Mouse (Mus musculus) limb, embryonic 12.5 days (tissue): ENCODE results near the gene Nmnat1. TPM values are rescaled to one million over a fixed set of nuclear protein-coding genes. Genes with fewer than 3 reads are reported as not detected.
A peak's percentile ranks its signal among the peaks of the same experiment; 100 is the strongest.

ENCODE experiments used
- ATAC-seq: fragments of 200-750 bp; cut with Nextera tagmentation; 2 replicates; pipeline ENCODE4 v1.8.0; 2017; ENCODE audit warnings: low read depth, moderate TSS enrichment; ENCODE audit not compliant: insufficient number of reproducible peaks, insufficient read depth, low FRiP score, low TSS enrichment
- H3K27ac ChIP-seq: fragments of 300-500 bp; sonication (generic); 2 replicates; pipeline ENCODE4 v1.5.1; 2016; ENCODE audit warnings: mild to moderate bottlenecking, moderate library complexity
- H3K27me3 ChIP-seq: fragments of 300-500 bp; sonication (generic); 2 replicates; pipeline ENCODE4 v1.6.1; 2016; ENCODE audit warnings: mild to moderate bottlenecking, moderate library complexity
- H3K36me3 ChIP-seq: fragments of 300-500 bp; sonication (generic); 2 replicates; pipeline ENCODE4 v1.6.1; 2016; ENCODE audit warnings: mild to moderate bottlenecking, moderate library complexity
- H3K4me1 ChIP-seq: fragments of 300-500 bp; sonication (generic); replicated peaks from 2 replicates; pipeline ENCODE4 v1.6.1; 2016
- H3K4me2 ChIP-seq: fragments of 300-500 bp; sonication (generic); 2 replicates; pipeline ENCODE4 v1.6.1; 2016; ENCODE audit warnings: mild to moderate bottlenecking, moderate library complexity
- H3K4me3 ChIP-seq: fragments of 300-500 bp; sonication (generic); replicated peaks from 2 replicates; pipeline ENCODE4 v1.5.1; 2016; ENCODE audit warnings: mild to moderate bottlenecking
- H3K9ac ChIP-seq: fragments of 300-500 bp; sonication (generic); replicated peaks from 2 replicates; pipeline ENCODE4 v1.6.1; 2016; ENCODE audit warnings: mild to moderate bottlenecking, moderate library complexity
- H3K9me3 ChIP-seq: fragments of 300-500 bp; sonication (generic); 2 replicates; pipeline ENCODE4 v1.6.1; 2016; ENCODE audit warnings: mild to moderate bottlenecking, moderate library complexity
- WGBS: fragments of 180-500 bp; shearing (Covaris S2); methylation state at CpG from one replicate; pipeline ENCODE4 v1.1.7; 2016; 5-methylcytosine and 5-hydroxymethylcytosine counted together
- polyA plus RNA-seq: library from polyadenylated mRNA; unstranded; fragments of >200 nt; fragmentation: Nextera tagmentation; extraction: Ambion mirVana; gene quantifications from 2 replicates; pipeline ENCODE4 v1.2.1, GENCODE M21; 2016

The Nmnat1 gene
- 10.9 and 11.0 TPM in 2 replicates for polyA plus RNA-seq

- peak; percentile 95 for ATAC-seq
- peak within 1 kb of the TSS; percentile 85 for H3K9ac ChIP-seq
- no peaks in the 10 kb centered on the region for H3K9me3 ChIP-seq
- under 1% methylated on average over 60 of the region's 60 CpGs for WGBS
- peak within 1 kb of the TSS; percentile 87 for H3K27ac ChIP-seq
- H3K4me2 ChIP-seq: peak within 1 kb of the TSS; percentile 79
- peaks cover 22% of the 10 kb centered on the region for H3K4me1 ChIP-seq
- peaks cover 36% of the 10 kb centered on the region for H3K36me3 ChIP-seq
- H3K4me3 ChIP-seq: peak within 1 kb of the TSS; percentile 84
- no peaks in the 10 kb centered on the region for H3K27me3 ChIP-seq
Measured at GRCm38 (mm10) chr4:149485053-149485824, at the start of gene Nmnat1, which contains the start of gene Lzic. TSS of gene Nmnat1 (minus strand) at chr4:149485202. TSS of gene Lzic (plus strand) at chr4:149485229.

- WGBS: 72% methylated on average over 6 of the region's 6 CpGs
- H3K9ac ChIP-seq: no peak overlapping the region
- no peaks in the 10 kb centered on the region for H3K27me3 ChIP-seq
- no peak overlapping the region for H3K27ac ChIP-seq
- H3K36me3 ChIP-seq: peaks cover 3% of the 10 kb centered on the region; the same call in 1 of the 2 replicates
- peaks cover 28% of the 10 kb centered on the region for H3K4me1 ChIP-seq
- ATAC-seq: no peak
- no peaks in the 10 kb centered on the region for H3K9me3 ChIP-seq
- H3K4me2 ChIP-seq: no peak overlapping the region
- no peak overlapping the region for H3K4me3 ChIP-seq
Measured at GRCm38 (mm10) chr4:149529691-149530090, 44.7 kb upstream of the Nmnat1 start.

- H3K27ac ChIP-seq: no peak overlapping the region
- H3K9me3 ChIP-seq: no peaks in the 10 kb centered on the region
- H3K4me3 ChIP-seq: no peak overlapping the region
- no peak overlapping the region for H3K4me2 ChIP-seq
- H3K9ac ChIP-seq: no peak overlapping the region
- peaks cover 3% of the 10 kb centered on the region; the same call in 1 of the 2 replicates for H3K36me3 ChIP-seq
- H3K27me3 ChIP-seq: no peaks in the 10 kb centered on the region
- H3K4me1 ChIP-seq: peaks cover 30% of the 10 kb centered on the region
- WGBS: 78% methylated on average over 15 of the region's 15 CpGs
- ATAC-seq: no peak
Measured at GRCm38 (mm10) chr4:149527621-149528354, 42.8 kb upstream of the Nmnat1 start.

- Histone ChIP-seq H3K36me3 (no peaks in the 10 kb centered on the region; the same call in 1 of the 2 replicates), H3K9me3 (no peaks in the 10 kb centered on the region), H3K27me3 (no peaks in the 10 kb centered on the region), H3K4me2 (peak overlapping the region; percentile 18; the same call in 1 of the 2 replicates), H3K4me1 (peaks cover 34% of the 10 kb centered on the region), H3K4me3 (no peak overlapping the region), H3K27ac (peak overlapping the region; percentile 41; the same call in 1 of the 2 replicates), H3K9ac (no peak overlapping the region)
- peak; percentile 49 for ATAC-seq
- WGBS: 25% methylated on average over 7 of the region's 7 CpGs
Measured at GRCm38 (mm10) chr4:149526330-149526729, 41.3 kb upstream of the Nmnat1 start.

- Histone ChIP-seq H3K9me3 (no peaks in the 10 kb centered on the region), H3K4me3 (no peak overlapping the region), H3K27me3 (no peaks in the 10 kb centered on the region), H3K36me3 (no peaks in the 10 kb centered on the region; the same call in 1 of the 2 replicates), H3K9ac (no peak overlapping the region), H3K4me2 (0 out of 2 replicates have a peak overlapping the region, but pooled peaks have one; percentile 18), H3K27ac (peak overlapping the region; percentile 41), H3K4me1 (peaks cover 36% of the 10 kb centered on the region)
- ATAC-seq: no peak
- 74% methylated on average over 6 of the region's 6 CpGs for WGBS
Measured at GRCm38 (mm10) chr4:149525811-149526210, 40.8 kb upstream of the Nmnat1 start.

GRCm38 (mm10) chr4:149525170-149525569 lies 40.2 kb upstream of the Nmnat1 start:
- Histone ChIP-seq H3K4me2 (no peak overlapping the region), H3K27ac (0 out of 2 replicates have a peak overlapping the region, but pooled peaks have one; percentile 12), H3K4me1 (peaks cover 37% of the 10 kb centered on the region), H3K4me3 (no peak overlapping the region), H3K36me3 (no peaks in the 10 kb centered on the region; the same call in 1 of the 2 replicates), H3K9ac (no peak overlapping the region), H3K9me3 (no peaks in the 10 kb centered on the region), H3K27me3 (no peaks in the 10 kb centered on the region)
- ATAC-seq: no peak
- 81% methylated on average over 4 of the region's 4 CpGs for WGBS

- H3K9me3 ChIP-seq: no peaks in the 10 kb centered on the region
- WGBS: 70% methylated on average over 6 of the region's 6 CpGs
- no peaks in the 10 kb centered on the region for H3K36me3 ChIP-seq
- no peak overlapping the region for H3K27ac ChIP-seq
- H3K27me3 ChIP-seq: no peaks in the 10 kb centered on the region
- peaks cover 47% of the 10 kb centered on the region for H3K4me1 ChIP-seq
- H3K4me2 ChIP-seq: no peak overlapping the region
- no peak overlapping the region for H3K4me3 ChIP-seq
- no peak overlapping the region for H3K9ac ChIP-seq
- ATAC-seq: no peak
Measured at GRCm38 (mm10) chr4:149523961-149524360, 39.0 kb upstream of the Nmnat1 start.

GRCm38 (mm10) chr4:149521258-149521657 lies 36.3 kb upstream of the Nmnat1 start:
- Histone ChIP-seq H3K9ac (no peak overlapping the region), H3K9me3 (no peaks in the 10 kb centered on the region), H3K4me1 (peaks cover 38% of the 10 kb centered on the region), H3K27me3 (no peaks in the 10 kb centered on the region), H3K4me2 (no peak overlapping the region), H3K4me3 (no peak overlapping the region), H3K27ac (no peak overlapping the region), H3K36me3 (no peaks in the 10 kb centered on the region)
- ATAC-seq: no peak
- 71% methylated on average over 10 of the region's 10 CpGs for WGBS

GRCm38 (mm10) chr4:149518351-149519220 lies 33.6 kb upstream of the Nmnat1 start:
- H3K4me1 ChIP-seq: peaks cover 23% of the 10 kb centered on the region
- H3K9ac ChIP-seq: peak overlapping the region; percentile 94
- no peaks in the 10 kb centered on the region for H3K27me3 ChIP-seq
- peak overlapping the region; percentile 88 for H3K4me2 ChIP-seq
- peak overlapping the region; percentile 93 for H3K4me3 ChIP-seq
- H3K36me3 ChIP-seq: no peaks in the 10 kb centered on the region
- ATAC-seq: peak; percentile 33
- H3K9me3 ChIP-seq: no peaks in the 10 kb centered on the region
- 3% methylated on average over 29 of the region's 52 CpGs for WGBS
- peak overlapping the region; percentile 69 for H3K27ac ChIP-seq

- peak within 1 kb of the TSS; percentile 94 for H3K9ac ChIP-seq
- no peaks in the 10 kb centered on the region for H3K27me3 ChIP-seq
- under 1% methylated on average over 44 of the region's 46 CpGs for WGBS
Measured at GRCm38 (mm10) chr4:149517868-149518340, 32.9 kb upstream of the Nmnat1 start, which contains the start of gene Ctnnbip1. TSS of gene Ctnnbip1 (plus strand) at chr4:149518236.

More at GRCm38 (mm10) chr4:149517868-149518340, 32.9 kb upstream of the Nmnat1 start, which contains the start of gene Ctnnbip1:
- peak within 1 kb of the TSS; percentile 88 for H3K4me2 ChIP-seq
- H3K27ac ChIP-seq: peak within 1 kb of the TSS; percentile 69
- peak; percentile 98 for ATAC-seq
- peak within 1 kb of the TSS; percentile 93 for H3K4me3 ChIP-seq
- H3K4me1 ChIP-seq: peaks cover 22% of the 10 kb centered on the region
- H3K9me3 ChIP-seq: no peaks in the 10 kb centered on the region
- no peaks in the 10 kb centered on the region for H3K36me3 ChIP-seq
